Mouse (Mus musculus): ENCODE measurements around the gene Smim24. TPM values are rescaled to one million over a fixed set of nuclear protein-coding genes. Genes with fewer than 3 reads are reported as not detected.
A peak's percentile ranks its signal among the peaks of the same experiment; 100 is the strongest.

Gene Smim24
- polyA plus RNA-seq, 2 experiments: 4.3 to 7.8 TPM

DNA sequence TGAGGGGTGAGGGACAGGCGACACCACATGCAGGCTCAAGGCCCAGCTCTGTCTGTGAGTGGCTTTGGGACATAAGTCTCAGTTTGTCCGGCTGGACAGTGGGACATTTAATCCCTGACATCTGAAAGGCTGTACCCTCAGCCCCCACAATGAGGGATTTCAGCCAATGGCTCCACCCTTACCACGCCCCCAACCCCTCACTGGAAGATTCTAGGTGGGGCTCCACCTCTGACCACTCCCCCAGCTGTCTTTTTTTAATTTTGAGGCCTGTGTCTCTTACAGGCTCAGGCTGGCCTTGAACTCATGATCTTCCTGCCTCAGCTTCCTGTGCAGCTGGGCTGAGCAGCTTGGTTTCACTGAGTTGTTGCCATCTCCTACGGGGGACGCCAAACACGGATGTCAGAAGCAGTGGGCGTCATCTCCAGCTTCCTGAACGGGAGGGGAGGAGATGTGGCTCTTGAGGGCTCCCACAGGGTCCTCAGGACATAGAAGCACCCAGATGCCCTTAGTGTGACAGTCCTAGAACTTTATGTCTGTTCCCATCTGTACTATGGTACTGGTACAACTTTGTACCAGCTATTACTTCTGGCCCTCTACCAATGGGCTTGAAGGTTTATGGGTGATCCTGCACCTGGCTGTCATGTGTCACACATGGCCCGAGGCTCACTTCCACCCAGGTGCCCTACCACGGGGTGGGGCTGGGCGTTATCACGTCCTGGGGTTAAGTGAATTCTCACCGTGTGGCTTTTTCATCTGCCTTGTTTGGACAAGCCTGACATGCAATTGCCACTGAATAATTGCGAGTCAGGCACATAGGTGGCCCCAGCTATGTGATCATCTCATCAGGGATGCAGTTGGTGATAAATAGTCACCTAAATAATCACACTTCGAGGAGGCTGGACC lies 41.8 kb downstream of the Smim24 start:
- Histone ChIP-seq H3K27ac (replicated peaks; ENCODE audit: low read depth, low read length) (no peak overlapping the region), H3K27me3 (ENCODE audit: control insufficient read depth, insufficient read depth, low read length) (no peaks in the 10 kb centered on the region), H3K4me1 (ENCODE audit: control insufficient read depth, insufficient read depth, low read length) (peaks cover 15% of the 10 kb centered on the region), H3K9ac (ENCODE audit: low read depth, low read length, severe bottlenecking) (no peak overlapping the region), H3K4me3 (replicated peaks; ENCODE audit: low read length) (no peak overlapping the region), H3K4me2 (replicated peaks; ENCODE audit: low read depth, low read length, severe bottlenecking) (no peak overlapping the region), H3K9me3 (ENCODE audit: control insufficient read depth, low read length) (no peaks in the 10 kb centered on the region), H3K36me3 (ENCODE audit: control insufficient read depth, insufficient read depth, low read length) (no peaks in the 10 kb centered on the region)
- ATAC-seq (ENCODE audit: low FRiP score, low read depth): no peak
- WGBS: 52% methylated on average over 15 of the region's 15 CpGs
- no peak for DNase-seq (ENCODE audit: low spot score)
- TF ChIP-seq POLR2A (IDR thresholded peaks at IDR 0.05; ENCODE audit: borderline replicate concordance, extremely low read depth, insufficient read depth, insufficient read length): no peak

DNA sequence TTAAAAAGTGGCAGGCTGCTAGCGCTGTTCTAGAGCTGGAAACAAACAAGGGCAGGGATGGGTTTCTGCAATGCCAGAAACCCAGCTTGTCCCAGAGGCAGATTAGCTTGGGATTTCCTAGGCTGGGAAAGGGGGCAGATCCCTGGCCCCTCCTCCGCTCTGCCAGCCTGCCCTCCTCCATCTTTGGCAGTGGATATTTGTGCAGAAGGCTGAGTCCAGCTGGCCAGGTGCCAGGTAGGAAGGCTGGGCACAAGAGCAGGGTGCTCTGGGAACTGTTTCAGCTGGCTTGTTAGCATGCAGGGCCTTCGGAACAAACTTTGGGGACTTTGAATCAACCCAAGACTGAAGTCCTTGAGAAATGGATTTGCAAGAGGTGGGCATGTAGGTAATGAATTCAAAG lies 42.6 kb downstream of the Smim24 start:
- no peak for TF ChIP-seq POLR2A (IDR thresholded peaks at IDR 0.05; ENCODE audit: borderline replicate concordance, extremely low read depth, insufficient read depth, insufficient read length)
- Histone ChIP-seq H3K36me3 (ENCODE audit: control insufficient read depth, insufficient read depth, low read length) (no peaks in the 10 kb centered on the region), H3K9me3 (ENCODE audit: control insufficient read depth, low read length) (no peaks in the 10 kb centered on the region), H3K9ac (ENCODE audit: low read depth, low read length, severe bottlenecking) (0 out of 2 replicates have a peak overlapping the region, but pooled peaks have one; percentile 16), H3K4me2 (replicated peaks; ENCODE audit: low read depth, low read length, severe bottlenecking) (no peak overlapping the region), H3K27ac (replicated peaks; ENCODE audit: low read depth, low read length) (no peak overlapping the region), H3K4me1 (ENCODE audit: control insufficient read depth, insufficient read depth, low read length) (peaks cover 14% of the 10 kb centered on the region), H3K27me3 (ENCODE audit: control insufficient read depth, insufficient read depth, low read length) (no peaks in the 10 kb centered on the region), H3K4me3 (replicated peaks; ENCODE audit: low read length) (no peak overlapping the region)
- no peak for ATAC-seq (ENCODE audit: low FRiP score, low read depth)
- WGBS: 72% methylated on average over 3 of the region's 3 CpGs
- no peak for DNase-seq (ENCODE audit: low spot score)

DNA sequence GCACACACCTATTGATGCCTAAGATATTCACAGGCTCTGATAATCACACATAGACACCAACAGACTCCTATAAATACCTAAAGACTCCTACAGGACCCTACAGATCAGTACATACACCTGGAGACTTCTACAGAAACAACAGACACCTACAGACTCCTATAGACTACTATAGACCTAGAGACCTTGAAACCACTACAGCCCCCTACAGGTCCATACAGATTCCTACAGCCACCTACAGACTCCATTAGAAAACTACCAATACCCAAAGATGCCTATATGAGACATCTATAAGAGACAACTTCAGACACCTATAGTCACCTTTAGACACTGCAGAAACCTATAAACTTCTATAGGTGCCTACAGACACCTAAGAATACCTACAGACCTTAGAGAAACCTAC lies 48.2 kb downstream of the Smim24 start:
- no peak overlapping the region for H3K27ac ChIP-seq (replicated peaks; ENCODE audit: low read depth, low read length)
- TF ChIP-seq POLR2A (IDR thresholded peaks at IDR 0.05; ENCODE audit: borderline replicate concordance, extremely low read depth, insufficient read depth, insufficient read length): no peak

More for the DNA sequence above, 48.2 kb downstream of the Smim24 start:
- ATAC-seq (ENCODE audit: low FRiP score, low read depth) (no peak), DNase-seq (ENCODE audit: low spot score) (no peak)
- no peaks in the 10 kb centered on the region for H3K36me3 ChIP-seq (ENCODE audit: control insufficient read depth, insufficient read depth, low read length)
- no peak overlapping the region for H3K4me3 ChIP-seq (replicated peaks; ENCODE audit: low read length)
- H3K4me1 ChIP-seq (ENCODE audit: control insufficient read depth, insufficient read depth, low read length): no peaks in the 10 kb centered on the region
- no peaks in the 10 kb centered on the region for H3K9me3 ChIP-seq (ENCODE audit: control insufficient read depth, low read length)
- no peaks in the 10 kb centered on the region for H3K27me3 ChIP-seq (ENCODE audit: control insufficient read depth, insufficient read depth, low read length)
- H3K4me2 ChIP-seq (replicated peaks; ENCODE audit: low read depth, low read length, severe bottlenecking): no peak overlapping the region
- no peak overlapping the region for H3K9ac ChIP-seq (ENCODE audit: low read depth, low read length, severe bottlenecking)

Small RNAs within 50 kb of the gene (microRNA-seq; reads per million reads assigned to microRNA genes)
- gene Mir1191b (1.8 reads per million), gene Mir6913 (not detected)

Other genes starting within 250 kb of the Smim24 start
Only the 30 nearest of the 34 such genes appear.
- gene Dapk3, start 210.0 kb upstream of the Smim24 start, polyA plus RNA-seq (2012; rRNA removed): 73.0 and 81.8 TPM in 2 replicates
- 57.7 and 60.9 TPM in 2 replicates for gene Dapk3, start 210.0 kb upstream of the Smim24 start, polyA plus RNA-seq (2014; fragmentation: Nextera tagmentation; extraction: Ambion mirVana)
- gene 4930442H23Rik, start 209.2 kb upstream of the Smim24 start, polyA plus RNA-seq (2012; rRNA removed): not detected in 2 replicates
- not detected in 2 replicates for gene 4930442H23Rik, start 209.2 kb upstream of the Smim24 start, polyA plus RNA-seq (2014; fragmentation: Nextera tagmentation; extraction: Ambion mirVana)
- gene Nmrk2, start 191.0 kb upstream of the Smim24 start, polyA plus RNA-seq (2012; rRNA removed): 0.31 and 0.43 TPM in 2 replicates
- 0.64 and 0.87 TPM in 2 replicates for gene Nmrk2, start 191.0 kb upstream of the Smim24 start, polyA plus RNA-seq (2014; fragmentation: Nextera tagmentation; extraction: Ambion mirVana)
- 0.67 and 0.74 TPM in 2 replicates for gene Atcay, start 162.2 kb upstream of the Smim24 start, polyA plus RNA-seq (2012; rRNA removed)
- gene Atcay, start 162.2 kb upstream of the Smim24 start, polyA plus RNA-seq (2014; fragmentation: Nextera tagmentation; extraction: Ambion mirVana): 0.25 TPM in 1 of 2 replicates, not detected in the other
- 39.7 and 44.7 TPM in 2 replicates for gene Zfr2, start 159.9 kb upstream of the Smim24 start, polyA plus RNA-seq (2012; rRNA removed)
- 9.7 and 10.5 TPM in 2 replicates for gene Zfr2, start 159.9 kb upstream of the Smim24 start, polyA plus RNA-seq (2014; fragmentation: Nextera tagmentation; extraction: Ambion mirVana)
- gene Matk, start 140.1 kb upstream of the Smim24 start, polyA plus RNA-seq (2012; rRNA removed): 9.9 and 10.6 TPM in 2 replicates
- gene Matk, start 140.1 kb upstream of the Smim24 start, polyA plus RNA-seq (2014; fragmentation: Nextera tagmentation; extraction: Ambion mirVana): 5.9 and 6.8 TPM in 2 replicates
- gene Mrpl54, start 126.1 kb upstream of the Smim24 start, polyA plus RNA-seq (2012; rRNA removed): 93.0 and 124 TPM in 2 replicates
- 200 and 202 TPM in 2 replicates for gene Mrpl54, start 126.1 kb upstream of the Smim24 start, polyA plus RNA-seq (2014; fragmentation: Nextera tagmentation; extraction: Ambion mirVana)
- gene Apba3, start 126.1 kb upstream of the Smim24 start, polyA plus RNA-seq (2012; rRNA removed): 77.9 and 102 TPM in 2 replicates
- 58.2 and 59.2 TPM in 2 replicates for gene Apba3, start 126.1 kb upstream of the Smim24 start, polyA plus RNA-seq (2014; fragmentation: Nextera tagmentation; extraction: Ambion mirVana)
- 2.8 and 3.5 TPM in 2 replicates for gene Tjp3, start 101.5 kb upstream of the Smim24 start, polyA plus RNA-seq (2012; rRNA removed)
- 5.2 and 6.4 TPM in 2 replicates for gene Tjp3, start 101.5 kb upstream of the Smim24 start, polyA plus RNA-seq (2014; fragmentation: Nextera tagmentation; extraction: Ambion mirVana)
- 70.4 and 93.4 TPM in 2 replicates for gene Pip5k1c, start 100.1 kb upstream of the Smim24 start, polyA plus RNA-seq (2012; rRNA removed)
- 53.0 and 60.4 TPM in 2 replicates for gene Pip5k1c, start 100.1 kb upstream of the Smim24 start, polyA plus RNA-seq (2014; fragmentation: Nextera tagmentation; extraction: Ambion mirVana)
- 46.5 and 50.0 TPM in 2 replicates for gene Cactin, start 71.9 kb upstream of the Smim24 start, polyA plus RNA-seq (2012; rRNA removed)
- gene Cactin, start 71.9 kb upstream of the Smim24 start, polyA plus RNA-seq (2014; fragmentation: Nextera tagmentation; extraction: Ambion mirVana): 25.3 and 33.9 TPM in 2 replicates
- 9.2 and 13.7 TPM in 2 replicates for gene Tbxa2r, start 64.3 kb upstream of the Smim24 start, polyA plus RNA-seq (2012; rRNA removed)
- gene Tbxa2r, start 64.3 kb upstream of the Smim24 start, polyA plus RNA-seq (2014; fragmentation: Nextera tagmentation; extraction: Ambion mirVana): 8.5 and 10.8 TPM in 2 replicates
- gene Gipc3, start 49.8 kb upstream of the Smim24 start, polyA plus RNA-seq (2012; rRNA removed): 0.09 and 0.12 TPM in 2 replicates
- 0.06 TPM in 2 replicates for gene Gipc3, start 49.8 kb upstream of the Smim24 start, polyA plus RNA-seq (2014; fragmentation: Nextera tagmentation; extraction: Ambion mirVana)
- gene Hmg20b, start 42.6 kb upstream of the Smim24 start, polyA plus RNA-seq (2012; rRNA removed): 135 and 137 TPM in 2 replicates
- gene Hmg20b, start 42.6 kb upstream of the Smim24 start, polyA plus RNA-seq (2014; fragmentation: Nextera tagmentation; extraction: Ambion mirVana): 92.9 and 104 TPM in 2 replicates
- 12.0 and 18.5 TPM in 2 replicates for gene Mfsd12, start 35.6 kb upstream of the Smim24 start, polyA plus RNA-seq (2012; rRNA removed)
- 6.8 and 8.0 TPM in 2 replicates for gene Mfsd12, start 35.6 kb upstream of the Smim24 start, polyA plus RNA-seq (2014; fragmentation: Nextera tagmentation; extraction: Ambion mirVana)
- 0.43 and 0.95 TPM in 2 replicates for gene 4930404N11Rik, start 27.2 kb upstream of the Smim24 start, polyA plus RNA-seq (2012; rRNA removed)
- gene 4930404N11Rik, start 27.2 kb upstream of the Smim24 start, polyA plus RNA-seq (2014; fragmentation: Nextera tagmentation; extraction: Ambion mirVana): 0.37 and 0.41 TPM in 2 replicates
- 109 and 142 TPM in 2 replicates for gene Fzr1, start 14.5 kb upstream of the Smim24 start, polyA plus RNA-seq (2012; rRNA removed)
- gene Fzr1, start 14.5 kb upstream of the Smim24 start, polyA plus RNA-seq (2014; fragmentation: Nextera tagmentation; extraction: Ambion mirVana): 92.8 and 95.5 TPM in 2 replicates
- gene Dohh, start 8.6 kb upstream of the Smim24 start, polyA plus RNA-seq (2012; rRNA removed): 54.3 and 66.7 TPM in 2 replicates
- gene Dohh, start 8.6 kb upstream of the Smim24 start, polyA plus RNA-seq (2014; fragmentation: Nextera tagmentation; extraction: Ambion mirVana): 60.0 and 63.7 TPM in 2 replicates
- 4.3 and 5.0 TPM in 2 replicates for gene Gm48551, start 8.6 kb upstream of the Smim24 start, polyA plus RNA-seq (2012; rRNA removed)
- 1.1 and 2.9 TPM in 2 replicates for gene Gm48551, start 8.6 kb upstream of the Smim24 start, polyA plus RNA-seq (2014; fragmentation: Nextera tagmentation; extraction: Ambion mirVana)
- gene Gm48552, start 4.0 kb upstream of the Smim24 start, polyA plus RNA-seq (2012; rRNA removed): 6.8 and 9.5 TPM in 2 replicates
- gene Gm48552, start 4.0 kb upstream of the Smim24 start, polyA plus RNA-seq (2014; fragmentation: Nextera tagmentation; extraction: Ambion mirVana): 0.99 and 1.2 TPM in 2 replicates
- 38.1 and 56.4 TPM in 2 replicates for gene Nfic, start 62.6 kb downstream of the Smim24 start, polyA plus RNA-seq (2012; rRNA removed)
- gene Nfic, start 62.6 kb downstream of the Smim24 start, polyA plus RNA-seq (2014; fragmentation: Nextera tagmentation; extraction: Ambion mirVana): 97.3 and 98.9 TPM in 2 replicates
- gene Celf5, start 89.7 kb downstream of the Smim24 start, polyA plus RNA-seq (2012; rRNA removed): 5.9 and 7.9 TPM in 2 replicates
- 0.85 and 1.6 TPM in 2 replicates for gene Celf5, start 89.7 kb downstream of the Smim24 start, polyA plus RNA-seq (2014; fragmentation: Nextera tagmentation; extraction: Ambion mirVana)
- gene Ncln, start 103.3 kb downstream of the Smim24 start, polyA plus RNA-seq (2012; rRNA removed): 218 and 324 TPM in 2 replicates
- gene Ncln, start 103.3 kb downstream of the Smim24 start, polyA plus RNA-seq (2014; fragmentation: Nextera tagmentation; extraction: Ambion mirVana): 76.4 and 89.7 TPM in 2 replicates
- gene S1pr4, start 107.1 kb downstream of the Smim24 start, polyA plus RNA-seq (2012; rRNA removed): 0.50 and 0.79 TPM in 2 replicates
- gene S1pr4, start 107.1 kb downstream of the Smim24 start, polyA plus RNA-seq (2014; fragmentation: Nextera tagmentation; extraction: Ambion mirVana): 0.23 and 0.66 TPM in 2 replicates
- gene Gna15, start 131.2 kb downstream of the Smim24 start, polyA plus RNA-seq (2012; rRNA removed): 3.7 and 3.8 TPM in 2 replicates
- 3.4 and 3.8 TPM in 2 replicates for gene Gna15, start 131.2 kb downstream of the Smim24 start, polyA plus RNA-seq (2014; fragmentation: Nextera tagmentation; extraction: Ambion mirVana)
- gene Gna11, start 152.1 kb downstream of the Smim24 start, polyA plus RNA-seq (2012; rRNA removed): 97.4 and 116 TPM in 2 replicates
- 89.1 and 91.7 TPM in 2 replicates for gene Gna11, start 152.1 kb downstream of the Smim24 start, polyA plus RNA-seq (2014; fragmentation: Nextera tagmentation; extraction: Ambion mirVana)
- 472 and 473 TPM in 2 replicates for gene Aes, start 166.4 kb downstream of the Smim24 start, polyA plus RNA-seq (2012; rRNA removed)
- gene Aes, start 166.4 kb downstream of the Smim24 start, polyA plus RNA-seq (2014; fragmentation: Nextera tagmentation; extraction: Ambion mirVana): 380 and 393 TPM in 2 replicates
- gene Tle2, start 181.5 kb downstream of the Smim24 start, polyA plus RNA-seq (2012; rRNA removed): 250 and 345 TPM in 2 replicates
- 38.1 and 52.2 TPM in 2 replicates for gene Tle2, start 181.5 kb downstream of the Smim24 start, polyA plus RNA-seq (2014; fragmentation: Nextera tagmentation; extraction: Ambion mirVana)
- 24.2 and 28.0 TPM in 2 replicates for gene Tle6, start 208.0 kb downstream of the Smim24 start, polyA plus RNA-seq (2012; rRNA removed)
- gene Tle6, start 208.0 kb downstream of the Smim24 start, polyA plus RNA-seq (2014; fragmentation: Nextera tagmentation; extraction: Ambion mirVana): 9.2 and 16.6 TPM in 2 replicates
- 3.8 and 4.0 TPM in 2 replicates for gene BC025920, start 213.2 kb downstream of the Smim24 start, polyA plus RNA-seq (2012; rRNA removed)
- gene BC025920, start 213.2 kb downstream of the Smim24 start, polyA plus RNA-seq (2014; fragmentation: Nextera tagmentation; extraction: Ambion mirVana): 0.58 and 0.78 TPM in 2 replicates